Mouse (Mus musculus) hindbrain, embryonic 16.5 days (tissue): Measurements from ENCODE around the gene Ppp1ca. TPM values are rescaled to one million over a fixed set of nuclear protein-coding genes. Genes with fewer than 3 reads are reported as not detected.

Source experiments
- ATAC-seq: fragments of 200-750 bp; cut with Nextera tagmentation; 2 replicates; pipeline ENCODE4 v1.8.0; 2017; ENCODE audit warnings: moderate TSS enrichment, moderate library complexity
- H3K27ac ChIP-seq: fragments of 300-500 bp; sonication (generic); 2 replicates; pipeline ENCODE4 v1.5.1; 2014; ENCODE audit warnings: low read depth, mild to moderate bottlenecking, control low read depth, low read length, moderate library complexity
- H3K27me3 ChIP-seq: fragments of 300-500 bp; sonication (generic); replicated peaks from 2 replicates; pipeline ENCODE4 v1.6.1; 2014; ENCODE audit warnings: low read length; ENCODE audit not compliant: control insufficient read depth, insufficient read depth
- H3K36me3 ChIP-seq: fragments of 300-500 bp; sonication (generic); 2 replicates; pipeline ENCODE4 v1.6.1; 2014; ENCODE audit warnings: mild to moderate bottlenecking, low read length, moderate library complexity, mixed read lengths; ENCODE audit not compliant: control insufficient read depth, insufficient read depth
- H3K4me1 ChIP-seq: fragments of 300-500 bp; sonication (generic); 2 replicates; pipeline ENCODE4 v1.6.1; 2014; ENCODE audit warnings: low read depth, low read length; ENCODE audit not compliant: control insufficient read depth, insufficient read depth
- H3K4me2 ChIP-seq: fragments of 300-500 bp; sonication (generic); 2 replicates; pipeline ENCODE4 v1.6.1; 2014; ENCODE audit warnings: mild to moderate bottlenecking, low read length, control low read depth, moderate library complexity
- H3K4me3 ChIP-seq: fragments of 300-500 bp; sonication (generic); 2 replicates; pipeline ENCODE4 v1.5.1; 2014; ENCODE audit warnings: mild to moderate bottlenecking, low read length, control low read depth, moderate library complexity
- H3K9ac ChIP-seq: fragments of 300-500 bp; sonication (generic); 2 replicates; pipeline ENCODE4 v1.6.1; 2014; ENCODE audit warnings: low read depth, mild to moderate bottlenecking, control low read depth, low read length, moderate library complexity
- H3K9me3 ChIP-seq: fragments of 300-500 bp; sonication (generic); 2 replicates; pipeline ENCODE4 v1.6.1; 2014; ENCODE audit warnings: mild to moderate bottlenecking, low read length, moderate library complexity; ENCODE audit not compliant: control insufficient read depth
- WGBS: fragments of 180-500 bp; shearing (Covaris S2); extraction: QIAGEN DNeasy Blood & Tissue Kit; methylation state at CpG from one replicate; pipeline ENCODE4 v1.1.7; 2014; 5-methylcytosine and 5-hydroxymethylcytosine counted together
- polyA plus RNA-seq: library from polyadenylated mRNA; unstranded; fragments of >200 nt; fragmentation: Nextera tagmentation; extraction: Ambion mirVana; gene quantifications from 2 replicates; pipeline ENCODE4 v1.2.1, GENCODE M21; 2015

Gene Ppp1ca
- polyA plus RNA-seq, 1 experiment from 2014 or later, result 604 TPM

- Histone ChIP-seq H3K36me3 (no peaks in the 10 kb centered on the region), H3K27ac (no peak overlapping the region), H3K4me2 (no peak overlapping the region), H3K4me1 (peaks cover 9% of the 10 kb centered on the region), H3K4me3 (no peak overlapping the region), H3K9ac (no peak overlapping the region), H3K9me3 (no peaks in the 10 kb centered on the region), H3K27me3 (peaks cover 7% of the 10 kb centered on the region)
- ATAC-seq, result no peak
- WGBS, result 72% methylated on average over 8 of the region's 8 CpGs
These were observed 38.5 kb downstream of the Ppp1ca start for GRCm38 (mm10) chr19:4230415-4230814.

- peak; percentile 95 for ATAC-seq
- Histone ChIP-seq H3K9me3 (no peaks in the 10 kb centered on the region), H3K4me1 (peaks cover 9% of the 10 kb centered on the region), H3K4me2 (peak within 1 kb of the TSS; percentile 80), H3K27ac (peak within 1 kb of the TSS; percentile 87), H3K27me3 (peaks cover 7% of the 10 kb centered on the region), H3K36me3 (no peaks in the 10 kb centered on the region), H3K9ac (peak within 1 kb of the TSS; percentile 73), H3K4me3 (peak within 1 kb of the TSS; percentile 55)
- WGBS, result 12% methylated on average over 26 of the region's 26 CpGs
These were observed 39.7 kb downstream of the Ppp1ca start, which contains the start of gene Pold4 for GRCm38 (mm10) chr19:4231253-4232185. Gene Pold4, plus strand, starts transcription at chr19:4231899.

GRCm38 (mm10) chr19:4232186-4232572 is 40.3 kb downstream of the Ppp1ca start:
- Histone ChIP-seq H3K27ac (peak overlapping the region; percentile 87), H3K4me2 (peak overlapping the region; percentile 80), H3K9ac (peak overlapping the region; percentile 73), H3K4me1 (peaks cover 9% of the 10 kb centered on the region), H3K27me3 (peaks cover 7% of the 10 kb centered on the region), H3K4me3 (peak overlapping the region; percentile 55), H3K9me3 (no peaks in the 10 kb centered on the region), H3K36me3 (no peaks in the 10 kb centered on the region)
- WGBS, result 11% methylated on average over 2 of the region's 2 CpGs
- no peak; the same call in 1 of the 2 replicates for ATAC-seq

- Histone ChIP-seq H3K9ac (peak overlapping the region; percentile 73; the same call in 1 of the 2 replicates), H3K36me3 (no peaks in the 10 kb centered on the region), H3K27ac (peak overlapping the region; percentile 87; the same call in 1 of the 2 replicates), H3K27me3 (peaks cover 7% of the 10 kb centered on the region), H3K4me2 (peak overlapping the region; percentile 80), H3K4me3 (peak overlapping the region; percentile 55), H3K9me3 (no peaks in the 10 kb centered on the region), H3K4me1 (peaks cover 9% of the 10 kb centered on the region)
- 86% methylated on average over 7 of the region's 7 CpGs for whole genome bisulfite sequencing
- ATAC-seq, result no peak
These were observed 40.8 kb downstream of the Ppp1ca start for GRCm38 (mm10) chr19:4232651-4233050.

GRCm38 (mm10) chr19:4234548-4234947 is 42.7 kb downstream of the Ppp1ca start:
- no peaks in the 10 kb centered on the region for H3K36me3 ChIP-seq
- no peak overlapping the region for H3K27ac ChIP-seq
- ATAC-seq, result no peak
- H3K4me3 ChIP-seq, result no peak overlapping the region
- peaks cover 4% of the 10 kb centered on the region; the same call in 1 of the 2 replicates for H3K27me3 ChIP-seq
- no peaks in the 10 kb centered on the region for H3K9me3 ChIP-seq
- WGBS, result 82% methylated on average over 4 of the region's 4 CpGs
- H3K4me1 ChIP-seq, result peaks cover 9% of the 10 kb centered on the region
- H3K4me2 ChIP-seq, result no peak overlapping the region
- no peak overlapping the region for H3K9ac ChIP-seq

GRCm38 (mm10) chr19:4240247-4240668 is 48.4 kb downstream of the Ppp1ca start:
- no peak overlapping the region for H3K4me2 ChIP-seq
- H3K27me3 ChIP-seq, result no peaks in the 10 kb centered on the region
- H3K9me3 ChIP-seq, result no peaks in the 10 kb centered on the region
- ATAC-seq, result no peak
- H3K36me3 ChIP-seq, result no peaks in the 10 kb centered on the region
- H3K27ac ChIP-seq, result no peak overlapping the region
- 70% methylated on average over 8 of the region's 8 CpGs for WGBS
- no peak overlapping the region for H3K4me3 ChIP-seq
- no peak overlapping the region for H3K9ac ChIP-seq
- no peaks in the 10 kb centered on the region for H3K4me1 ChIP-seq

- no peaks in the 10 kb centered on the region for H3K4me1 ChIP-seq
- H3K9ac ChIP-seq, result no peak overlapping the region
- H3K27me3 ChIP-seq, result no peaks in the 10 kb centered on the region
- no peak overlapping the region for H3K4me2 ChIP-seq
- no peak overlapping the region for H3K4me3 ChIP-seq
- ATAC-seq, result no peak
- H3K9me3 ChIP-seq, result no peaks in the 10 kb centered on the region
- H3K36me3 ChIP-seq, result no peaks in the 10 kb centered on the region
- WGBS, result 56% methylated on average over 3 of the region's 3 CpGs
- no peak overlapping the region for H3K27ac ChIP-seq
These were observed 50.6 kb downstream of the Ppp1ca start for GRCm38 (mm10) chr19:4242416-4242815.

- no peak overlapping the region for H3K9ac ChIP-seq
- H3K27ac ChIP-seq, result no peak overlapping the region
- H3K27me3 ChIP-seq, result no peaks in the 10 kb centered on the region
- H3K36me3 ChIP-seq, result no peaks in the 10 kb centered on the region
- H3K4me3 ChIP-seq, result no peak overlapping the region
- H3K9me3 ChIP-seq, result no peaks in the 10 kb centered on the region
- 86% methylated on average over 6 of the region's 6 CpGs for WGBS
- H3K4me2 ChIP-seq, result no peak overlapping the region
- no peaks in the 10 kb centered on the region for H3K4me1 ChIP-seq
- no peak for ATAC-seq
These were observed 52.9 kb downstream of the Ppp1ca start for GRCm38 (mm10) chr19:4244775-4245174.
